Mouse (Mus musculus): ENCODE results near the gene Dio2. TPM values are rescaled to one million over a fixed set of nuclear protein-coding genes. Genes with fewer than 3 reads are reported as not detected.

Dio2 gene
- polyA plus RNA-seq (2012; ENCODE audit: insufficient read depth, insufficient read length, low replicate concordance, missing spikeins): 52.1 TPM in 1 of 2 replicates, not detected in the other

- TF ChIP-seq CTCF (IDR thresholded peaks at IDR 0.05; ENCODE audit: insufficient read depth, low read depth, low read length): no peak
- TF ChIP-seq POLR2A (IDR thresholded peaks at IDR 0.05; ENCODE audit: insufficient read depth, low read depth, low read length): no peak
- WGBS: 2% methylated on average over 10 of the region's 10 CpGs
- H3K27ac ChIP-seq (ENCODE audit: insufficient read depth, low read depth, low read length): no peak within 1 kb of the TSS
- peak within 1 kb of the TSS; percentile 31 for H3K4me3 ChIP-seq (ENCODE audit: insufficient read depth, low read depth, low read length)
- H3K4me1 ChIP-seq (ENCODE audit: control insufficient read depth, insufficient read depth, low read length): peaks cover 5% of the 10 kb centered on the region; the same call in 1 of the 2 replicates
These were observed at the start of gene Dio2 for GRCm38 (mm10) chr12:90738388-90739223. Gene Dio2, minus strand, starts transcription at chr12:90738438.

- WGBS: 90% methylated on average over 4 of the region's 4 CpGs
- TF ChIP-seq CTCF (IDR thresholded peaks at IDR 0.05; ENCODE audit: insufficient read depth, low read depth, low read length): no peak
- no peak for TF ChIP-seq POLR2A (IDR thresholded peaks at IDR 0.05; ENCODE audit: insufficient read depth, low read depth, low read length)
These were observed 43.2 kb upstream of the Dio2 start for GRCm38 (mm10) chr12:90781438-90781837.

GRCm38 (mm10) chr12:90744752-90745151 lies 6.5 kb upstream of the Dio2 start:
- Histone ChIP-seq H3K4me3 (ENCODE audit: insufficient read depth, low read depth, low read length) (no peak overlapping the region), H3K27ac (ENCODE audit: insufficient read depth, low read depth, low read length) (no peak overlapping the region), H3K4me1 (ENCODE audit: control insufficient read depth, insufficient read depth, low read length) (no peaks in the 10 kb centered on the region)
- no peak for TF ChIP-seq CTCF (IDR thresholded peaks at IDR 0.05; ENCODE audit: insufficient read depth, low read depth, low read length)
- no peak for TF ChIP-seq POLR2A (IDR thresholded peaks at IDR 0.05; ENCODE audit: insufficient read depth, low read depth, low read length)

More at GRCm38 (mm10) chr12:90781438-90781837, 43.2 kb upstream of the Dio2 start:
- Histone ChIP-seq H3K4me3 (ENCODE audit: insufficient read depth, low read depth, low read length) (no peak overlapping the region), H3K27ac (ENCODE audit: insufficient read depth, low read depth, low read length) (no peak overlapping the region), H3K4me1 (ENCODE audit: control insufficient read depth, insufficient read depth, low read length) (no peaks in the 10 kb centered on the region)

GRCm38 (mm10) chr12:90743633-90744032 lies 5.4 kb upstream of the Dio2 start:
- TF ChIP-seq POLR2A (IDR thresholded peaks at IDR 0.05; ENCODE audit: insufficient read depth, low read depth, low read length) (no peak), CTCF (IDR thresholded peaks at IDR 0.05; ENCODE audit: insufficient read depth, low read depth, low read length) (no peak)
- no peak overlapping the region for H3K27ac ChIP-seq (ENCODE audit: insufficient read depth, low read depth, low read length)
- H3K4me3 ChIP-seq (ENCODE audit: insufficient read depth, low read depth, low read length): no peak overlapping the region
- no peaks in the 10 kb centered on the region for H3K4me1 ChIP-seq (ENCODE audit: control insufficient read depth, insufficient read depth, low read length)
- WGBS: 67% methylated on average over 3 of the region's 3 CpGs

GRCm38 (mm10) chr12:90740468-90740867 lies 2.2 kb upstream of the Dio2 start:
- TF ChIP-seq CTCF (IDR thresholded peaks at IDR 0.05; ENCODE audit: insufficient read depth, low read depth, low read length): no peak
- no peak for TF ChIP-seq POLR2A (IDR thresholded peaks at IDR 0.05; ENCODE audit: insufficient read depth, low read depth, low read length)
- WGBS: 37% methylated on average over 2 of the region's 2 CpGs
- Histone ChIP-seq H3K4me3 (ENCODE audit: insufficient read depth, low read depth, low read length) (no peak overlapping the region), H3K27ac (ENCODE audit: insufficient read depth, low read depth, low read length) (no peak overlapping the region), H3K4me1 (ENCODE audit: control insufficient read depth, insufficient read depth, low read length) (peaks cover 5% of the 10 kb centered on the region; the same call in 1 of the 2 replicates)

DNA sequence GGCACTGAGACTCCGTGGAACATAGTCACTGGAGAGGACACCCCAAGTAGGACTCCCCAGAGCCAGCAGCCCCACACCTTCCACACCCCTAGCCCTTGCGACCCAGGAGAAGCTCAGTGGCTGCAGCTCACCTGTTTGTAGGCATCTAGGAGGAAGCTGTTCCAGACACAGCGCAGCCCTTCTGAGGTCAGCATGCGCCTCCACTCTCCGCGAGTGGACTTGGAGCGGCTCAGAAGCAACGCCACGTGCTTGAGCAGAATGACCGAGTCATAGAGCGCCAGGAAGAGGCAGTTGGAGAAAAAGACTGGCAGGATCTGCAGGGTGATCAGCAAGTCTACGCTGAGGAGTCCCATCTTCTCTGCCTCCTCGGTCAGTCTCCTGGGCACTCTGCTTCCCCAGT lies 306 bp downstream of the Dio2 start:
- peak overlapping the region; percentile 31 for H3K4me3 ChIP-seq (ENCODE audit: insufficient read depth, low read depth, low read length)
- H3K4me1 ChIP-seq (ENCODE audit: control insufficient read depth, insufficient read depth, low read length): peaks cover 5% of the 10 kb centered on the region; the same call in 1 of the 2 replicates
- 49% methylated on average over 13 of the region's 13 CpGs for WGBS
- no peak overlapping the region for H3K27ac ChIP-seq (ENCODE audit: insufficient read depth, low read depth, low read length)
- TF ChIP-seq CTCF (IDR thresholded peaks at IDR 0.05; ENCODE audit: insufficient read depth, low read depth, low read length) (no peak), POLR2A (IDR thresholded peaks at IDR 0.05; ENCODE audit: insufficient read depth, low read depth, low read length) (no peak)

- no peak for TF ChIP-seq CTCF (IDR thresholded peaks at IDR 0.05; ENCODE audit: insufficient read depth, low read depth, low read length)
- TF ChIP-seq POLR2A (IDR thresholded peaks at IDR 0.05; ENCODE audit: insufficient read depth, low read depth, low read length): no peak
- Histone ChIP-seq H3K27ac (ENCODE audit: insufficient read depth, low read depth, low read length) (peak overlapping the region; percentile 31; the same call in 1 of the 2 replicates), H3K4me1 (ENCODE audit: control insufficient read depth, insufficient read depth, low read length) (peaks cover 5% of the 10 kb centered on the region; the same call in 1 of the 2 replicates), H3K4me3 (ENCODE audit: insufficient read depth, low read depth, low read length) (no peak overlapping the region)
- 86% methylated on average over 6 of the region's 6 CpGs for WGBS
These were observed 2.8 kb downstream of the Dio2 start for GRCm38 (mm10) chr12:90735447-90735846.

DNA sequence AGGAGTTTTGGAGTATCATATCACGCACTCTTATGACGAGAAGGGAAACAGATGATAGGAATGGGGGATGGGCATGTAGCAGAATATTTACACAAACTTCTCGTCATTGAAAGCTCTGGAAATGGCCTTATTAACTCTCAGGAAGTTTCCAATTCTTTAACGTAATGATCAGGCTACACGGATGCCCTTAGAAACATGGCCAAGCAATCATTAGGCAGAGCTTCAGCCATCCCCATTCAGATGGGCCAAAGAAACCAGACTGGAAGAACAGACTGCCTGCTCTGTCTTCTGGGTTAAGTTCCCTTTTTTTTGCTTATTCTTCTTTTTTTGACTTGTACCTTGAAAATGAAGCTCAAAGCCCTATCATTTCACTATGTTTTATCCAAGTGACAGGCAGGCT lies 3.7 kb downstream of the Dio2 start:
- H3K4me3 ChIP-seq (ENCODE audit: insufficient read depth, low read depth, low read length): no peak overlapping the region
- no peak overlapping the region for H3K27ac ChIP-seq (ENCODE audit: insufficient read depth, low read depth, low read length)
- 75% methylated on average over 5 of the region's 5 CpGs for WGBS
- peaks cover 5% of the 10 kb centered on the region; the same call in 1 of the 2 replicates for H3K4me1 ChIP-seq (ENCODE audit: control insufficient read depth, insufficient read depth, low read length)
- TF ChIP-seq POLR2A (IDR thresholded peaks at IDR 0.05; ENCODE audit: insufficient read depth, low read depth, low read length) (no peak), CTCF (IDR thresholded peaks at IDR 0.05; ENCODE audit: insufficient read depth, low read depth, low read length) (no peak)

DNA sequence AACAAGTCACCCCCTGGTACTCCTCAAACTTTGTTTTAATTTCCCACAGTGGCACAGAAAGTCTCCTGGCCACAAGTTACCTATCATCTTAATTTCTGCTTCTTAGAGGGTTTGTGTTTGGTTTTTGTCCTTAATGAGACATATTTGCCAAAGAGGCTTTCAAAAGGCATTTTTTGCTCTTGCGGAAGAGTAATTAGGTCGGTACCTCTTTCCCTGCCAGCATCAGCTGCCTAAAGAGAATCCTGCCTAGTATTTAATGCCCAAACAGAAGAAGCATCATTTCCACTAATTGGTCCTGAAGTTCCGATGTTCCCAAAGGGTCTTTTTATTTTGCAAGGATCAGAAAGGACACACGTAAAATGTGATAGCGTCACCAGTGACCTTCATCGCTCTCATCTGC lies 4.5 kb downstream of the Dio2 start:
- TF ChIP-seq POLR2A (IDR thresholded peaks at IDR 0.05; ENCODE audit: insufficient read depth, low read depth, low read length) (no peak), CTCF (IDR thresholded peaks at IDR 0.05; ENCODE audit: insufficient read depth, low read depth, low read length) (no peak)
- Histone ChIP-seq H3K27ac (ENCODE audit: insufficient read depth, low read depth, low read length) (no peak overlapping the region), H3K4me1 (ENCODE audit: control insufficient read depth, insufficient read depth, low read length) (peaks cover 5% of the 10 kb centered on the region; the same call in 1 of the 2 replicates), H3K4me3 (ENCODE audit: insufficient read depth, low read depth, low read length) (no peak overlapping the region)
- 41% methylated on average over 6 of the region's 6 CpGs for WGBS

Data from olfactory bulb, adult 2 months (tissue).